Mouse (Mus musculus) granulocyte monocyte progenitor cell, adult 5-6 weeks (primary cell): ENCODE measurements around the gene Tomt. TPM values are rescaled to one million over a fixed set of nuclear protein-coding genes. Genes with fewer than 3 reads are reported as not detected.
"Not testable (repeated sequence)": the region's sequence is repeated elsewhere in the genome, so short reads cannot be mapped to it uniquely, and the experiment has no call there.

Experiments used
- ATAC-seq: replicated peaks from 2 replicates; pipeline ENCODE4 v1.8.0; 2016; ENCODE audit warnings: mild to moderate bottlenecking, moderate TSS enrichment, inconsistent platforms; ENCODE audit not compliant: poor library complexity, severe bottlenecking
- total RNA-seq, 2 experiments: library from RNA; stranded (forward) in 1 of 2; stranded (reverse) in 1 of 2; fragments of 200-712, 200-1000 nt in 1 of 2; fragments of >200 nt in 1 of 2; fragmentation: Nextera tagmentation in 1 of 2; gene quantifications; 2 replicates each; pipeline ENCODE4 v1.2.3; 2014 to 2017

Tomt gene
- not detected in 2 replicates for total RNA-seq (2014; fragmentation: Nextera tagmentation)
- total RNA-seq (2017): 0.09 TPM in 1 of 2 replicates, not detected in the other

DNA sequence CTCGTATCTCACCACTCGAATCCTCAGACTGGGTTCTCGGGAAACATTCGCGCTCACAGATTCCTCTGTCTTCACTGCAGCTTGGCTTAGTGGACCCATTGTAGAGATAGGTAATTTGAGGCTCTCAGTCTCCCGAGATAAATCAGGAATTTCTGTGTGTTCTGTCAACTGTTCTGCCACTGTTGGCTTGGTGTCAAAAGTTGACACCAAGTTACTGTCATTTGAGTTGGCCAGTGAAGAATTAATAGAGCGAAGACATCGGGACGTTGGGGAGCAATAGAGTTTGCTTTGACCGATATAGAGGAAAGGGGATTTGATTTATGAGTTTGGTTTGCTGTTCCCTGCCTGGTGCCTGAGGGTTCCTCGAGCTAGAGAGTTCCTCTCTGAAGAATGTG lies at the start of gene Tomt:
TSS of gene Tomt (minus strand) at position 73 of the 395 bp plus-strand sequence.
- no peak for ATAC-seq

DNA sequence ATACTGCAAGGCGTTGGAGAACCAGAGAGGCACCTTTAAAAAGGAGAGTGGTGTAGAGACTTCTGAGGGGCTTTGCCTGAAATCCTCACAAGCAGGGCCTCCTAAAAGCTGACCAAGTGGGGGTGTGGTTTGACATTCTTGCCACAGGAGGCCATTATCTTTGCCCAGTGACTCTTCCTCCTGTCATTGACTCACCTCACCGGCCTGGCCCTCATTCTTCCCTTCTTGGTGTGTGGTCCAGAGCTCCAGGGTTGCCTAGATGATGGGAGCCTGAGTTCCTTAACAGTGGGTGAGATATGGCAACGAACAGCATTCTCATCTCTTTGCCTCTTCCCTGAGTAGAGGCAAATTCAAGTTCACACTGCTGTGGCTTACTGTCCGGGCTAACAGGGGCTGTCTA lies 49.7 kb upstream of the Tomt start:
- 0 out of 2 replicates have a peak, but pooled peaks have one; percentile 23 for ATAC-seq

DNA sequence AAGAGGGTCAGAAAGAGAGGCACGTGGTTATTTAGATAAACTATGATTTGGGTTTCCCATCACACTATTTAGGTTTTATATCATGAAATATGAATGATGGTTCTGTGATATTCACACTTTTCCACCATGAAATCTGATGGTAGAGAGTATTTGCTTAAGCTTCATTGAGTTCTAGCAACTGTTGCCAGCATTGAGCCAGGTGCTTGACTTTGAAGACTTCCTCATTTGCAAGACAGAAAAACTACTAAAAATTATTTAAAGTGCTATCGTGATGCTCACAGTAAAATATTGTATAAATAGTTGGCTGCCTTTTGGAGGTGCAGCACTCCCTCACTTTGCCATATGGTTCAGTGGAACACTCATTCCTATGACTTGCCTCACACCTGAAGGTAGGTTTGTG lies 49.1 kb upstream of the Tomt start:
- ATAC-seq: no peak

DNA sequence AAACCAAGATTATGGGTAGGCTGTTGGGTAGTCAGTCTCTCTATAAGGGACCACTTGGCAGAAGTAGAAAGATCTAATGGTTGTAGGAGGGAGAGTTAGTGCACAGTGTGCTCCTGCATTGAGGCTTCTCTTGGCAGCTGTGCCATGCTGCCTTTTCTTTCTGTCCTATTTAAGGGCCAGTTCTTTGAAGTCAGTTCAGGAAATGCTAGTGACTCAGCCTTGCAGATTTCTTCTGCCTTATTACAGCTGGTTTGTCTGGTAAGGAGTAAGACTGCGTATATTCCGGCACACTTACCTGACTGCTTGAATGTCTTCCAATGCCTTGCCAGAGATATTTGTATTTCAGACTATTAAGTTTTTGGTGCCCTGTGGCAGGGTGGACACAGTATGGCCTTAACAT lies 48.0 kb upstream of the Tomt start:
- ATAC-seq: no peak

DNA sequence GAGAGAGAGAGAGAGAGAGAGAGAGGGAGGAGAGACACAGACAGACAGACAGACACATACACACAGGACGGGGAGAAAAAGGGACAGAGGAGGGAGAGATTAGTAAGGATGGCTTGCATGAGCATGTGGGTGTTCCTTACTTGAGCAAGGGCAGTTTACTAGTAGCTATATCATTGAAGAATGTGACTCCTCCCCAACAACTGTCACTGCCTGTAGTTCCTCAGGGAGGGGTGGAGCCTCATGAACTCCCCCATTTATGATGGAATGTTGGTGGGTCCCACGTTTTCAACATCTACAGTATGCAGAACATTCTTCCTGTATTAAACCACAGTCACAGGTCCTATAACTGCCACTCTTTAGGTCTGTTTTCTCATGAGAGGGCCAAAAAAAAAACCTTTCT lies 45.9 kb upstream of the Tomt start:
- ATAC-seq: peak; percentile 75

DNA sequence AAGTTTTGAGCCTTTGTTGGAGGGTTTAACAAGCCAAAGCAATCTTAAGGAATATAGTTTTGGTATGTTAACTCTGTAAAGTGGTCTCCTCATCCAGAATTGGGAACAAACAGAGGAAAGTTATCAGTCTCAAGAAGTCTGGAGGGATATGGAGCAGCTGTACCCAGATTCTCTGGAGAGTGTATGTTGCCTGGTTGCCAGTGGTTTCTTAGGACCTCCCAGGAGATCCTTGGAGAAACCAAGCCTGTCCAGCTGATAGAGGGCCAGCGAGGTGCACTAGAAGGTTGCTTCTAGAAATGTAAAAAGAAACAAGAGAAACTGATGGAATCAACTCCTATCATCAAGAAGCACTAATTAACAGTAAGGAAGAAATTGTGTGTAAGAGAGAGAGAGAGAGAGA lies 45.5 kb upstream of the Tomt start:
- ATAC-seq: no peak

DNA sequence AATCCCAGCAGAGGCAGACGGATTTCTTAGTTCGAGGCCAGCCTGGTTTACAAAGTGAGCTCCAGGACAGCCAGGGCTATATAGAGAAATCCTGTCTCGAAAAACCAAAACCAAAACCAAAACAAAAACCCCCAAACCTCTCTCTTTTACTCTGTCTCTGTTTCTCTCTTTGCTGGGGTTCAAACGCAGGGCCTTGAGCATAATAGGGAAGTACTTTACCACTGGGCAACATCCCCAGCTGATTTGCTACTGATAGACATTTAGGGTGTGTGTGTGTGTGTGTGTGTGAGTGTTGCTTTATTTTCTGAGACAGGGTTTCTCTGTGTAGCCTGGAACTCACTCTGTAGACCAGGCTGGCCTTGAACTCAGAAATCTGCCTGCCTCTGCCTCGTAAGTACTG lies 42.8 kb upstream of the Tomt start:
- ATAC-seq: peak; percentile 82

DNA sequence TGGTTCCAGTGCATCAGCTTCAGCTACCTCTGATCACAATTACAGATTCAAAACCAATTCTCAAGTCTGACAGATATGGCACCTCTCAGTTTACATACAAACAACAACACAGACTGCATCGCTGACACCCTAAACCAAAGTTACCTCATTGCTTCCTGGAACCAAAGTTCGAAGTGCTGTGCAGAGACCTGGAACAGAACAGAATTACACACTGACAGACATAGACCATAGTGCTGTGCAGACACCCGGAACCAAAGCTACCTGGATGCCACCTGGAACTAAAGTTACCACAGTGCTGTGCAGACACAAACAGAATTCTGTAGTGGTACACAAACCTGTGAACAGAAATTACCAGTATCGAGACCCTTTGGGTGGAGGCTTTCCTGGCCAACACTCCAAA lies 33.6 kb upstream of the Tomt start:
- ATAC-seq: no peak

DNA sequence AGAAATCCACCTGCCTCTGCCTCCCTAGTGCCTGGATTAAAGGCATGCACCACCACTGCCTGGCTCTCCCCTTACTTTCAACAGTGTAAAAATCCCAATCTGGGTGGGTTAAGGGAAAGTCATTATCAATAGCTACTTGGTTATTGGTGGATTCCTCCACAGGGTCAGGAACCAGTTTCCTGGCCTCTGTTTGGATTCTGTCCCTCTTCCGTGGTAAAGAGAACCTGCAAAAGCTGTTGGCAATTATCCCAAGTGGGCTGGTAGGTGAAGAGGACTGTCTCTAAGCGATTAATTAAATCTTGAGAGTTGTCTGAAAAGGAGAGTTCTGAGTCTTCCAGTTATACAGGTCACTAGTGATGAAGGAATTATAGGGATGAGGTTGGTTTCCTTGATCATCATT lies 32.2 kb upstream of the Tomt start:
- ATAC-seq: no peak

DNA sequence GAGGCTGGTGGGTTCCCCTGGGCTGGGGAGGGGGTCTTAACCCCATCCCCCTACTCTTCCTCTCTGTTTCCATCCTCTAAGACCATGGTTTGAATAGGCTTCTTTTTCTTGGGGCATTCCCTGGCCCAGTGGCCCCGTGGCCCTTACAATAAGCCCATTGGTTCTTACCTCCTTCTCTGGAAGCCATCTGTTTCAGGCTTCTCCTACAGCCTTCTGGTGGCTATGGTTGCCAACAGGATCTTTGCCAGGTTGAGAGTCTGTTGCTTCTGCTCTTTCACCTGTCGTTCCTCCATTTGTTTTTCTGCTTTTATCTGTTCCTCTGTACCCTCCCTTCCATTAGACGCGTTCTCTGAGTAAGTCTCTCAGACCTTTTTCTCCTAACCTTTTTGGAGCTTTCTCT lies 31.4 kb upstream of the Tomt start:
- no peak for ATAC-seq

DNA sequence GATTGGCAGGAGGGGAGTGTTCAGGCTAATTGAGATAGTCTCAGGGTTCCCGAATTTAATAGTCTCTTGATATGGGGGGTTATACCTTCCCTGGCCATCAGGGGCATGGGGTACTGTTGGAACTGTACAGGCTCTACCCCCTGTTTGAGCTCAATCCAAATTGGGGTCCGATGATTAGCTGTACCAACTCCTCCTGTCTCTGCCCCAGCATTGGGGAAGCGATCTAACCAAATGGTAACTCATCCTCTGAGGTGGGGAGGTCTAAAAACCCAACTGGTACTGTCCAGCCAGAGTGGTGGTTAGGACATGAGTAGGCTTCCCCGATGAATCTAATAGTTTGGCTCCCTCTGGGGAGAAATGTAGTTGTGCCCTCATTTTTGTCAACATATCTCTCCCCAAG lies 30.8 kb upstream of the Tomt start:
- ATAC-seq: no peak

DNA sequence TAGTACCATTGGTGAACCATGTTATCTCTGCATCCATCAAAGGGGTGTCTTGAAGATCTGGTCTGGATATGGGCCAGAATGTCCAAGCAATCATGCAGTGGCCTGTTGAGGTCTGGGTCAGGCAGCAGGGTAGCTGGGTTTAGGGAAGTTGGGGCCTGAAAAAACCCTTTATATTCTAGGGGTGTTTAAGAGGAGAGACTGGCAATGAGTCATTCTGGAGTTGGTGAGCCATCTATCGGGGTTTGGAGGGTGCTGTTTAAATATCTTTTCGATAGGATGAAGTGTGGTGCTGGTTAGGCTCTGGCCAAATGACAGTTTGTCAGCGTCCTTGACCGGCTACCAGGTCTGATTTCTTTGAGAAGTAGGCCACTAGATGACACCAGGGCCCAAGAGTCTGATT lies 29.8 kb upstream of the Tomt start:
- peak; percentile 21; the same call in 1 of the 2 replicates for ATAC-seq

DNA sequence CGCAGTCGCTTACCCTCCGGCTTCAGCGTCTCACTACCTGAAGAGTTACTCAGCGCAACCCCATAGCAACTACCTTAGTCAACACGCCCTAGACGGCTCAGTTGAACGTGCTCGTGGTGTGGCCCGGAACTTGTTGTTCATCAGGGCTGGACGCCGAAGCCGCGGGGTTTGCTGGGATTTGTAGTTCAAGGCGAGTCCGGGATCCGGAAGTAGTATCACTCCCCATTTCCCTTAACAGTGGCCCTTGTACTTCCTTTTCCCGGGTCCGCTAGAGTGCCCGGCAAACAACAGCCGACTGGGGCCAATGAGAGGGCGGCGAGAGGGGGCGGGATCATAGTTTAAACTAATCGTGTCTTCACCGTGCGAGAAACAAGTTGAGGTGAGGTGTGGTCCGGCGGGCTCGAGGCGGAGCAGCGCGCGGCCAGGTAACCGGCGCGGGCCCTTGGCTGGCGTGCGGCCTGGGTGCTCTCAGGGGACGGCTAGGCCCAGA lies 27.6 kb upstream of the Tomt start, which contains the start of the genes Lrrc51 and Numa1:
TSS of gene Lrrc51 (minus strand) at position 145 of the 490 bp plus-strand sequence.
TSS of gene Numa1 (plus strand) at position 361 of the 490 bp plus-strand sequence.
- ATAC-seq: peak; percentile 96

DNA sequence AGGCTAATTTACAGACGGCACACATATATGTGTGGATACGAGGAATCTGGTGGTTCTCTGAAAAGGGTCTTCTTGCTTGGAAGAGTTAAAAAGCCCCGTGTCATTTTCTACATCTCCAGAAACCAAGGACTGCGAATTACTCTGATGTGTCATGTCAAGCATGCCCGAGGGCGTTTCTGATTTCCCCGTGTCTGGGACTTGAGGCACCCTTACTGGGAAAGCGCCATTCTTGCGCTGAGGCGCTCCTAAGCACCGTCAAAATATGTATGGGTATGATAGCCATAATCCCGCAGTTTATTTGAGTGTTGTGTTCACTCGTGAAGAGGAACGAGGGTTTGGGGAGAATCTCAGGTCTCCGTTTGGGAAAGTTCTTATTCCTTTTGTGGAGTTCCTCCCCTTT lies 27.1 kb upstream of the Tomt start:
- 0 out of 2 replicates have a peak, but pooled peaks have one; percentile 4 for ATAC-seq

DNA sequence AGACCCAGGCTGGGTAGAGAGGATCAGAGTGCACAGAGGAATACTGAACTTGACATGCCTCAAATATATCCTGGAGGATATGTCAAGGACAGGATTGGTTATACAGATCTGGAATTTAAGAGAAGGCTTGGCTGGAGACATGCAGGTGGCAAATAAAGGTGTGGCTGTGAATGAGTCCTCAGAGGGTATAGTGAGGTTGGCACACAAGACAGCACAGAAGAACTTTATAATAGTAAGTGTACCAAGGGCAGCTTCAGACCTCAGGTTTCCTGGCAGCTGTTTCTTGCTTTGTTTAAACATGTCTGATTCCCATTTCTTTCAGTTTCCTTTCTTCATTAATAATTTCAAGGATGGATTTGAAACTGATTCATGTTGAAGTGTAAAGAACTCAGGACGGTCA lies 26.4 kb upstream of the Tomt start:
- ATAC-seq: no peak

DNA sequence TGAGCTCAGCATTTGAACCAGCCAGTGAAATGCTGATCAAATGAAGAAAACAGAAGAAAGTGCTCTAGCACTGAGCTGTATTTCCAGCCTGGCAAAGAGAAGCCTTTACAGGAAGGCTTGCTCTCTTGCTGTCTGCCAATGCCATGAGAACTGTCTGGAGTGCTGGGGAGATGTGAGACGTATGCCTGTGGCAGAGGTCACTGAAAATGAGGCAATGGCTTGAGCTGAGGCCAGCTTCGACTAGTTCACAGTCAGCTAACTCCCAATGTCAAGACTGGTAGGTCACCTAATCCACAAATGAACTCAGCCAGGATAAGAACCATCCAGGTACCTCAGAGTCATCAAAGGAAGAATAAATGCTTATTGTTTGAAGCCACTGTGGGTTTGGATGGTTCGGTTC lies 21.9 kb upstream of the Tomt start:
- ATAC-seq: no peak

DNA sequence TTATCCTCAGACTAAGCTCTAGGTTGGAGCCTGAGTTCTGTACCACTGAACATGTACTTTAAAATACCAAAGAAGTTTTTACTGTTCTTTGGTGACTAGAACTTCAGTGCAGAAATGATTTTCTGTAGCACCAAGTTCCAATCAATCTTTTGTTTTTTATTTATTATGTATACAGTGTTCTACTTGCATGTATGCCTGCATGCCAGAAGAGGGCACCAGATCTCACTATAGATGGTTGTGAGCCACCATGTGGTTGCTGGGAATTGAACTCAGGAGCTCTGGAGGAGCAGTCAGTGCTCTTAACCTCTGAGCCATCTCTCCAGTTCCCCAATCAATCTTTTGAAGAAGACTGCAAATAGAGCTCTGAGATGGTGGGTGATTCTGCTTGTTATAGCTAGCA lies 19.7 kb upstream of the Tomt start:
- ATAC-seq: not testable (repeated sequence)

DNA sequence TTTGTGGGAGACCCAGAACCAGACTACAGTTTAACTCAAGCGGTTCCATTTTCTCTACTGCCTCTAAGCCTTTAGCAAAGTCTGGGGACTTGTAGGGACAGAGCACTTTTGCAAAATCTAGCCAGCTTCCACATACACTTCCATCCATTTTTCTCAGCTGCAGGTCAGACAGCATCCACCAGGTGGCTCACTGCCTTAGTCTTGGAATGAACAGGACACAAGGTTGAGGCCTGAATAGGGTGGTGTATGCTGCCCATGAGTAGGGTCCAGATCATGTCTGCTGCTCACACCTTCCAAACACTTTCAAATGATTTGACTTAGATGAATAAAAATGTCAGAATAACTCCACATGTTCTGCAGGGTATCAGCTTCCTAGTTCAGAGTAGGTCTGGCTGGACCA lies 11.9 kb upstream of the Tomt start:
- peak; percentile 86 for ATAC-seq

DNA sequence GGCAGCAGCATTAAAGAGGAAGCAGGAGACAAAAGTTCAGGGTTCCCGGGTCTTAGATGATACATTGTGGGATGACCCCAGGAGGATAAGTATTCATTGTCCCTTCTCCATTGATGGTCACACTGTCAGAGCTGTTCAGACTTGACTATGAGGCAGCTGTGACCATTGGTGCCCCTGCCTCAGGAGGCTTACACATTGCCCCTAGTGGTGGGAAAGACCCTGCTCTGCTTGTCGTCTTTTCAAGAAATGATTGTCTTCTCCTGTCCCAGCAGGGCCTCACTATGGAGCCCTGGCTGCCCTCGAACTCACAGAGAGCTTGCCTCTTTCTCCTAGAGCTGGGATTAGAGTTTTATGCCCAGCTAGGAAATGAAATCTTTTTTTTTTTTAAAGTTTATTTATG lies 5.8 kb upstream of the Tomt start:
- ATAC-seq: no peak

DNA sequence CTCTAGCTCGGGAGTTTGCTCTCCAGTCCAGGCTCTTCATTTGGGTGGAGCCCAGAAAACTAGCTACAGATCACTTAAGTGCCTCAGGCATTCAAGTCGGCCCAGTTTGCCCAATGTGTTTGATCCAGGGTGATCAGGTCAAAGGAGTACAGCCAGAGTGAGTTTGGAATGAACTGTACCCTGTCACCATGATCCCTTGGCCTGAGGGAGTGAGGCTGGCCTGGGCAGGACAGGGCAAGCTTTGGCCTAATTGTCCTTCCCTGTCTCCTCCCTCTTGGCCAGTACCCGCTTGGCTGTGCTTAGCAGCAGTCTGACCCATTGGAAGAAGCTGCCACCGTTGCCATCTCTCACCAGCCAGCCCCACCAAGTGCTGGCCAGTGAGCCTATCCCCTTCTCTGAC lies 4.0 kb upstream of the Tomt start:
- no peak for ATAC-seq

DNA sequence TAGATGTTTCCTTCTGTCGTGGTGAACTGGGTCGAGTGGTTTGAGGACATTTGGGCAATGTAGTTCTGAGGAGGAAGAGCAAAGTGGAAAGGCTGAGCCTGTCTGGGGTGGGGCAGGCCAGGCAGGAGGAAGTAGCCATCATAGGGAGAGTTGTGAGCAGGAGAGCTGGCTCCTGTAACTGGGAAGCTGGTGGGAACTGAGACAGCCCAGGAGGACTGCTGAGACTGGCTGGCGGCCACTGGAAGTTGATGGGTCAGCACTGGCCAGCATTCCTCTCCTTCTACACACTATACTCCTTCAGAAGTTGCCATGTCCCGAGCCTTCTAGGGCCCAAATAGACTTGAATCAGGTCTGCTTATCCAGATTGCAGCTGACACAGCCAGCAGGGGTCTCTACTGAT lies 2.2 kb upstream of the Tomt start:
- ATAC-seq: peak; percentile 18

DNA sequence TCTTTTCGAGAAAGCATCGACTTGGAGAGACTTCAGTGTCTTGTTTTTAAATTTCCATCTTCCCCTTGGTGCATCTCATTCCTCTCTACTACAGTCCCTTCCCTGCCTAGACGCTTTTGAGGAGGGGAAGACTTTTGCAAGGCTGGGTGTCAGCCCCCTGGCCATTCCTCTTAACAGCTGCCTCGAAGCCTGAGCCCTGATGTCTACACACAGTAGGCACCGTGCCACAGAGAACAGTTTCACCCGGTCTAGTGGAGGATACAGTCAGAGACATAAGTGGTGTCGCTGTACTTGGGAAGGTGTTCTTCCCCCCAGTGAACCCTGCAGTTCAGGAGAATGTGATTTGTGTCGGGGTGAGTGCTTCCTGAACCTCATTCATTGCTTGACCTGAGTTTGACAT lies 537 bp upstream of the Tomt start:
- ATAC-seq: no peak; the same call in 1 of the 2 replicates
